Mouse (Mus musculus) layer of hippocampus, adult 11-12 months (tissue): ENCODE results near the gene Tas1r3.
A peak's percentile ranks its signal among the peaks of the same experiment; 100 is the strongest.

ENCODE experiments used
- DNase-seq: peaks from one replicate; pipeline ENCODE4 v3.0.0; 2022; ENCODE audit warnings: low spot score

The Tas1r3 gene

GRCm38 (mm10) chr4:155863001-155863400 lies at the start of gene Tas1r3:
Gene Tas1r3, minus strand, starts transcription at chr4:155863362.
- no peak for DNase-seq

DNA sequence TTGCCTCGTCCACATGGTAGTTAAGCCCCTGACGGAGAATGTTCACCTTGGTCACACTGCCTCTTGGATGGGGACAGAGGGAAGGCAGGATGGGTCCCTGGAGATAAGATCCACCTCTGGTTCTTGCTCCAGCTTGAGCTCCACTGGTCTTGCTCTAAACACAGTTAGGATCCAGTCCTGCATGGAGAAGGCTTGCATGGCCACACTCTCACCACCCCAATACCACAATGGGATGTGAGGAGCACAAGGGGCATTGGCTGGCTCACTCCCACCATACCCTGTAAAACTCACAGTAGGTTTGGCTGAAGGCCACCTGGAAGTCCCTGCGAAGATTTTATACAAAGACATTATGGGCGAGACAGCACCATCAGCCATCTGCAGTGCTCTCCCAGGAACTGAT lies 45.6 kb upstream of the Tas1r3 start:
- DNase-seq, result no peak

GRCm38 (mm10) chr4:155908281-155908680 lies 45.1 kb upstream of the Tas1r3 start:
- DNase-seq, result no peak

DNA sequence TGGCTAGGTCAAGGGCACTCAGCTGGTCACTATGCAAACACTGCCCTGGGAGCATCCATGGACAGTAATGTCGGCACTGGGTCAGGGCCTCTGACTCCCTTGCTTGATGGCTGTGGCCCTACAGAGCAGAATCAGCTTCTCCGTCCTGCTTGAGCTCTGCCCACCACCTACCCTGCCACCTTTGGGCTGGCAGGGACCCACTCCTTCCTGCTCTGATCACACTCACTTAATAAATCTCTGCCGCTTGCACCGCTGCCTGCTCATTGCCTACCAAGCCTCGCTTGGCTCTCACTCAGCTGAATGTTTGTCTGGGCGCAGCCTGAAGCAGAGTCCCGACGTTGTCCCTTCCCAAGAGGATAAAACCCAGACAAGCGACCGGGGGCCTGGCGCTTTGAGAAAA lies 43.8 kb upstream of the Tas1r3 start:
- DNase-seq, result no peak

GRCm38 (mm10) chr4:155906125-155906524 lies 43.0 kb upstream of the Tas1r3 start:
- DNase-seq, result no peak

DNA sequence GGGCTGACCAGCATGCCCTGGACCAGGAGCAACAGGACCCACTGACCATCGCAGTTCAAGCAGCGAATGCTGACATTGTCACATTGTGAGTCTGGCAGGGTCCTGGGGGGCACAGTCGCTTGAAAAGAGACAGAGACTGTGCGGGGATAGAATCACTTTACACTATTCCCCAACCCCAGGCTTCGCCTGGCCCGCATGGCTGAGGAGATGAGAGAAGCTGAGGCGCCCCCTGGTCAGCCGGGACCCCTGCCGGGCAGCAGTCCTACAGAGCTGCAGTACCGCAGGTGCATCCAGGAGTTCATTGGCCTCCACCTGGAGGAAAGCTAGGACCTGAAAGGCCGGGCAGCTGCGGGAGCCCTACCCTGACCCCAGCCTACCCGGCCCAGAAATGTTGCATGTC lies 42.5 kb upstream of the Tas1r3 start:
- no peak for DNase-seq

DNA sequence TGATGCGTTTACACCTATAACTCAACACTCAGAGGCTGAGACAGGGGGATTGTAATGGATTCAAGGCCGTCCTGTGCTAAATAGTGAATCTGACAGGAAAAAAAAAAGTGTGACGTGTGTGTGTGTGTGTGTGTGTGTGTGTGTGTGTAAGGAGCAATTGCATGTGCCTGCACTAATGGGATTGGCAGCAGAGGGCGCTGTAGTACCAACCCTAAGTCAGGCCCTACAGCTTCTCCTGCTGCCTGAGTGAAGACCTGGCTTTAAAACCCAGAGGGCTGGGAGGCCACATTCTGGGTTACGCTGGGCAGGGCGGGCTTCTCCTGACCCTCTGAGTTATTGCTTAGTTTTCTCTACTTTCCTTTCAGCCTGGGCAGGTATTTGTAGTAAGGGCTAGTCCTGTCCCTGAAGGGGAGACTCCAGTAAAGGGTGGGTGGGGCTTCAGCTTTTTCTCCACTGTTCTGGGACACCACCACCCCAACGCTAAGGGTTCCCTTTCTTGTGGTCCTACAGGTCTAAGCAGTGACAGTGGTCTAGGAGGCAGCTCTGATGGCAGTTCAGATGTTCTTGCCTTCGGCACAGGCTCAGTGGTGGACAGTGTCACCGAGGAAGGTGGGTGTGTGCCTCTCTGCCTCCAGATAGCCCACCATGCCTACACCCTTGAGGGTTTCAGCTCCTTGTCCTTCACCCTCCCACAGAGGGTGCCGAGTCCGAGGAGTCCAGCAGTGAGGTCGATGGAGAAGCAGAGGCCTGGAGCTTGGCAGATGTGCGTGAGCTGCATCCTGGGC lies 41.3 kb upstream of the Tas1r3 start:
- peak; percentile 30 for DNase-seq

- no peak for DNase-seq
Measured at GRCm38 (mm10) chr4:155903246-155903645, 40.1 kb upstream of the Tas1r3 start.

DNA sequence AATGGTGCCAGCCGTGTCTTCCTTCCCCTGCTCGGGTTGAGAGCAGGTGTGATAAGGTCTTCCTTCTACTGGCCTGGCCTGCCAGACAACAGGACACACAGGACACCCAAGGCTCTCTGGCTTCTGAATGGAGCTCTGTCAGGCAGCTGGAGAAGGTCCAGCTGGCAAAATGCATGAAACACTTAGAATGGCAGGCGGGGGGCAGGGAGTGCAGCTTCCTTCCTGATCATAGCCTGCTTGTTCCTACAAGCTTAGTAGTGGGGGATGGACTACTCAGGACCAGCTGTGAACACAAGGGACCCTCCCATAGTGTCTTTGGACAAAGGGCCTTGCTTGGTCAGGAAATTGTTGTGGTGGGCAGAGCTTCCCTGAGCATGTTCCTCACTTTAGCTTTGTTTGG lies 38.0 kb upstream of the Tas1r3 start:
- peak; percentile 63 for DNase-seq

- DNase-seq, result no peak
Measured at GRCm38 (mm10) chr4:155899355-155899754, 36.2 kb upstream of the Tas1r3 start.

DNA sequence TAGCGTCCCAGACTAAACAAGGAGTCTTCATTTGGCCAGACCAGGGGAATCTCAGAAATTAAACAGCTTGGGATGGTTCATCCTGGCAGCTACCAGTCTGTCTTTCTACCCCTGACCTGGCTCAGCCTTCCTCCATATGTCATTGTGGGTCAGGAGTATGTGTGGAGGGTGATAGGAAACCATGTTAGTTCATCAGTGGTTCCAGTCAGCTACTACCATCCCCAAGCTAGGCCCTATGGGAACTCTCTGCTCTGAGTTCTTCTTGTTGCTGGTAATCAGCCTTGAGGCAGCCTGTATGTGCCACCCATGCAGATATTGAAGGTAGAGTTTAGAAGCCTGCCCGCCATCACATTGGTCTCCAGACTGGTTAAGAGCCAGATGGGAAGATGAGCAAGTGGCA lies 35.2 kb upstream of the Tas1r3 start:
- DNase-seq, result no peak

GRCm38 (mm10) chr4:155896461-155896860 lies 33.3 kb upstream of the Tas1r3 start:
- peak; percentile 3 for DNase-seq

GRCm38 (mm10) chr4:155895826-155896225 lies 32.7 kb upstream of the Tas1r3 start:
- no peak for DNase-seq

DNA sequence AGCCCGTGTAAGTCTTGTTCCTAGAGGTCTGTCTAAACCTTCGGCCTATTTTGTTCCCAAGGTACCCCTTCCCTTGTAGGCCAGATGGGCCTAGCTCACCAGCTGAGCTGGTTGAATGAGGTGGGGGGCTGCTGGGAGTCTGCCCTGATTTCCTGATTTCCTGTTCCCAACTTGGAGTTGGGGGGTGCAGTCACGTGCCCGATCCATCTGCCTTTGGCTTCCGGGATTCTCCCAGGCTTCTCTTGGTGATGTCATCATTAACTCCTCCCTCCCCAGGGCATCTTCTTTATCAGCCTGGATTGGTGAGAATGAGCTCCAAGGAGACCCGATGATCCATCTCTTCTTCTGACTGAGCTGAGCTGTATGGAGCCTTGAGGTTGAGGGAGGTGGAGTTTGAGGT lies 32.1 kb upstream of the Tas1r3 start:
- peak; percentile 81 for DNase-seq

- peak; percentile 75 for DNase-seq
Measured at GRCm38 (mm10) chr4:155894311-155894881, 31.2 kb upstream of the Tas1r3 start.

DNA sequence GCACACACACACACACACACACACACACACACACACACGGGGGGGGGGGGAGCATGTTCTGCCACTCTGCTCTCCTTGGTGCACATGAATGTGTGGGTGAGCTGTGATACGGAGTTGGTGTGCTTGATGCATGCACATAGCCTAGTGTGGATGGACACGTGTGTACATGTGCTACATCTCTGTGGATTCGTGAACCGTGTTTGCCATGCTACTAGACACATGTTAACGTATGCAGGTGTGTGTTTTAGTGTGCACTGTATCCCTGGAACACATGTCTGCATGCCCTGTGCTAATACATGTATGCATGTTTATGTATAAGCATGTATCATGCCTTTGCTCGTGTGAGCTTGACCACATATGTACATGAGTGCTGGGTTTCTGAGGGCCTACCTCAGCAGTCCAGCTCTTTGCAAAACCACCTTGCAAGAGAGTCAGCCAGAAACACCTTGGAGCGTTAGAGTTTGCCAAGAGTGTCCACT lies 30.1 kb upstream of the Tas1r3 start:
- peak; percentile 5 for DNase-seq

- peak; percentile 38 for DNase-seq
Measured at GRCm38 (mm10) chr4:155892438-155893211, 29.5 kb upstream of the Tas1r3 start.

GRCm38 (mm10) chr4:155892017-155892416 lies 28.9 kb upstream of the Tas1r3 start:
- DNase-seq, result peak; percentile 82

- DNase-seq, result peak; percentile 98
Measured at GRCm38 (mm10) chr4:155891551-155892001, 28.4 kb upstream of the Tas1r3 start, which contains the start of the genes Pusl1 and Acap3. Gene Pusl1, minus strand, starts transcription at chr4:155891781. Gene Acap3, plus strand, starts transcription at chr4:155891822.

- DNase-seq, result no peak
Measured at GRCm38 (mm10) chr4:155891011-155891471, 27.9 kb upstream of the Tas1r3 start.

DNA sequence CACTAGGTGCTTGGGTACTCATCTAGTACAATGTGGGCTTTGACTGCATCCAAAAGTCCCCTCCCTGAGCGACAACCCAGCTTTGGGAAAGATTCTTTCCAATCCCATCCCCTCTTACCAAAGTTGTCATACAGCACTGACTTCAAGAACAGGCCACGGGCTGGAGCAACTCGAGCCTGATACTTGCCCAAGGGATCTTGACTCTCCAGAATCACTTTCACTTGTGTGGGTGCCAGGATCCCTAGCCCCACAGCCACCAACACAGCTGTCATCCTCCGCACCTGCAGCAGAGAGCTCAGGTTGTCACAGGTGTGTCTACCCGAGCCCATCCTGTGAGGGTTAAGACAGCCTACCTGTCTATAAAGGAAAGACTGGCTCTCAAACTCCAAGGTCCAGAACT lies 26.2 kb upstream of the Tas1r3 start:
- DNase-seq, result peak; percentile 2

GRCm38 (mm10) chr4:155888181-155888580 lies 25.0 kb upstream of the Tas1r3 start:
- peak; percentile 5 for DNase-seq
